Mouse (Mus musculus) right cerebral cortex, adult 2 months (tissue): ENCODE results near the gene Fam129b.

Experiments used
- DNase-seq, 2 experiments: peaks; one replicate each; pipeline ENCODE4 v3.0.0; 2021 to 2022; ENCODE audit warnings: low spot score in 2 of 2

The Fam129b gene

GRCm38 (mm10) chr2:32891278-32891677, 15.4 kb downstream of the Fam129b start:
- no peak for DNase-seq

DNA sequence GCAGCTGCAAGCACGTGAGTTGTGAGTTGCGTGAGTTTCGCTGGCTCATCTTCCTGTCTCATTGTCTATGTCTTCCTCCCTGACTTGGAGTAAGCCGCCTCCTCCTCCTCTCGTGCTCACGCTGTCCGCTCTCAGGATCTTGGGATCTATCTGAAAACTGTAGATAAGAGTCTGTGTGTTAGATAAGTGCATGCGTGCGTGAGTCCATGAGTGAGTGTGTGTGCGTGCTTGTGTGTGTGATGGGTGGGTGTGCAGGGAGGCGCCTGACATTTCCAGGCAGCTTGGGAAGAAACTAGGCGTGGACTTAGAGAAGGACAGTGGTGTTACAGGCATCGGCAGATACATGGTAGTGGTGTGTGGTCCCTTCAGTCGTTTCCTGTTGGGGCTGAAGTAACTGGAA, 16.6 kb downstream of the Fam129b start:
- DNase-seq: no peak

GRCm38 (mm10) chr2:32894097-32894496, 18.2 kb downstream of the Fam129b start:
- no peak for DNase-seq

DNA sequence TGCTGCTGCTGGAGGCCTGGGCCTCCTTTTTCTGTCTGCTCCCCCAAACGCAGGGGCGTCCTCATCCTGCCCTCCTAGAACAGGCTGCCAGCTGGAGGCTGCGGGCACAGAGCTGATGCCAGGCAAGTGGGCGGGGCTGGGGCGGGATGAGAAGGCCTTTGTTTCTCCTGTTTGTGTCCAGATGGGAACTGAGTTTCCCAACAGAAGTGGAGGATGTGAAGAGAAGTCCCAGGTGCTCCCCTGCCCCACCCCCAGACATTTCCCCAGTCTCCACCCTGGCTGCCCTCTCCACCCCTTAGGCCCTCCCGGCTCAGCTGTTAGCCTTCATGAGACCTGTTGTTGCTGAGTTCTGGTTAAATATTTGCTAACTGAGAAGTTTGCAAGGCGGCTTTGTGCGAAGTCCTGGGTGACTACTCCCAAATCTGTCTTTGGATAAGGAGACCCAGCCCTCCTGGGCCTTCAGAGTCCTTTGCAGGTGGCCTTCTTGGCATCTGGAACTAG, 19.7 kb downstream of the Fam129b start:
- DNase-seq: no peak

GRCm38 (mm10) chr2:32896507-32897147, 20.7 kb downstream of the Fam129b start:
- DNase-seq: peak in 1 of 2 experiments; percentile 57

GRCm38 (mm10) chr2:32898983-32899382, 23.1 kb downstream of the Fam129b start:
- DNase-seq: no peak

- peak in 1 of 2 experiments; percentile 53 for DNase-seq
These were observed 26.2 kb downstream of the Fam129b start for GRCm38 (mm10) chr2:32902126-32902525.

DNA sequence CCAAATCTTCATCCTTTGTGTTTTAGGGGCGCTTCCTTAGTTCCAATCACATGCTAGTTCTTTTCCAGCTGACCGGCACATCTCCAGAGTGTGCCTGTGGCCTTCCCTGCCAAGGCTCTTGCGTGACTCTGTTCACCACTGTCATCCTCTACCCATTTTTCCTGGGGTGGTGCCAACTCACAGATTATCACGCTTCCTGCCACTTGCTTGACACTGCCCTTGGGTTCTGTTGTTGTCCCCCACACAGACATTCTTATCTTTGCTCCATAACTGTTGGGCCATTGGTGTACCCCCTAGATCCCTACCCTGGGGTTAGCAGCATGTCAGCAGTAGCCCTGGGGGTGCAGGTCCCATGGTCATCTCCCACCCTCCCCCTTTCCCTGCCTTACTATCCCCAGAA, 27.6 kb downstream of the Fam129b start:
- no peak for DNase-seq

DNA sequence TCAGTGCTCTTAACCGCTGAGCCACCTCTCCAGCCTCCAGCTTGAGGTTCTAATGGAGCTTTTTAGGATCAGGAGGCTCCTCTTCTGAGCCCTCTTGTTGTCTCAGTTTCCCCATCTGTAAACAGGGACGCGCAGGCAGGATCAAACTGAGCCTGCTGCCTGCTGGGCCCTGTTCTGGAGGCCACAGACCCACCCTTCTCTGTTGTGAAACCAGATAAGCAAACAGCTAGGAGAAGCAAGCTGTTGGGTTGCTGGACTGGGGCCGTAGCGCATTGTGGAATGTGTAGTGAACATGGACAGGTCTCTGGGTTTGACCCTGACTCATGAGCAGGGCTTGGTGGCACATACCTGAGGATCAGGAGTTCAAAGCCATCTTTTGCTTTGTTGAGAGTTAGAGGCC, 28.7 kb downstream of the Fam129b start:
- DNase-seq: no peak

GRCm38 (mm10) chr2:32905297-32905696, 29.4 kb downstream of the Fam129b start:
- no peak for DNase-seq

DNA sequence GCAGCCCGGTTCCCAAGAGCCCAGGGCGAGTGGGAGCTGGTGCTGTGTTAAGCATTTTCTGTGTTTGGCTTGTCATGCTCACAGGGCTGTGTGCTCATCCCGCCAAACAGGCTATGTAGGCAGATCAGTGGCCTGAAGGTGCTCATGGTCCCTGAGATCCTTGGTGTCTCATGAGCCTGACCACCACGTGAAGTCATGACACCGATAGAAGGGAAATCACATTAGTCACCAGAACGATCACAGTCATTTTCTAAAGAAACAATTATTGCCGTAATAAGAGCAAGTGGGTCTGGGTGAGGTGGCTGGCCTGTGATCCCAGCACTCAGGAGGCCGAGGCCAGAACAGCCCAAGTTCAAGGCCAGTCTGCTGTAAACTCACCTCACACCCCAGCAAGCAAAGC, 31.5 kb downstream of the Fam129b start:
- DNase-seq: no peak

- DNase-seq: no peak
These were observed 32.4 kb downstream of the Fam129b start for GRCm38 (mm10) chr2:32908272-32908671.

- DNase-seq: no peak
These were observed 32.9 kb downstream of the Fam129b start for GRCm38 (mm10) chr2:32908796-32909195.

DNA sequence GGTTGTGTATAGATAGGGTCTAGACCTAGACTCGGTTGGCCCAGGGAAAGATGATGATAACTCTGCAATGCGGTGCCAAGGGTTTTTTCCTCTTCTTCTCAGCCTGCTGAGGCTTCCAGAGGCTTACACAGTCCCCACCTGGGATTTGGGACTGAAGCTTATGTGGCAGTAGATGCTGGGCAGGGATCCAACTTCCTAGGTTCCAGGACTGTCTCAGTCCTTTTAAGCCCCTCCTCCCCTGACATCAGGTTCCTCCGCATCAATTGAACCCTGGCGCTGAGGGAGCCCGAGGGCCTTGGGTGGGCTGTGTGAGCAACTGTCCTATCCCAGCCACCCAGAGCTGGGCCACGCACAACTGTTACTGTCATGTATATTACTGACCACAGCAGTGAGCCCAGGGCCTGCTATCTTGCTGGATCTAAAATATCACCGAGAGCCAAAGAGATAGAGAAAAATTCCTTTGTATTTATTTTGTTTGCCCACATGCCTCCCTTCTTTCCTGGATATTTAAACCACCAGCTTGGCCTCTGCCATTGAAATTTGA, 35.8 kb downstream of the Fam129b start:
- DNase-seq: no peak

DNA sequence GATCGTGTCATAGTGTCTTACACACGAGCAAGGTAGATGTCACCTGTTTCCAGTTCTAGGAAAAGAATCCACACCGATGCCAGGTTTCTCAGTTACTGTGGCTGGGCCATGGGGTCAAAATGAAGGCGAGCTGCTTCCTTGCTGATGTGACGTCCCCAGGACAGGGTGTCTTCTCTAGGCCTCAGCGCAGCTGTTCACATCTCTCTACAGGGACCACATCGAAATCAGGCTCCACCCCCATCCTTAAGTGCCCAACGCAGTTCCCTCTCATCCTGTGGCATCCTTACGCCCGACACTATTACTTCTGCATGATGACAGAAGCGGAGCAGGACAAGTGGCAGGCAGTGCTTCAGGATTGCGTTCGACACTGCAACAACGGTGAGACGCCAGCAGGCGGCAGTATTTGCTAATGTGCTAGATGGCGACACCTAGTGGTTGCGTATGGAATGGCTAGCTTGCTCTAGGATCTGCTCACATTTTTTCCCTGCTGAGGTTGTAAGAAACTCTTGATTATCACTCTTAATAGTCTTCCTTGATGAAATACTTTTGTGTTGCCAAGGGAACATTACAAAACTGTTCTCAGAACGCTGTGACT, 36.4 kb downstream of the Fam129b start:
- peak; percentile 86 to 87 for DNase-seq

GRCm38 (mm10) chr2:32914362-32914761, 38.4 kb downstream of the Fam129b start:
- no peak for DNase-seq

- DNase-seq: no peak
These were observed 39.0 kb downstream of the Fam129b start for GRCm38 (mm10) chr2:32914896-32915295.

GRCm38 (mm10) chr2:32917526-32917925, 41.6 kb downstream of the Fam129b start:
- peak; percentile 82 to 83 for DNase-seq

DNA sequence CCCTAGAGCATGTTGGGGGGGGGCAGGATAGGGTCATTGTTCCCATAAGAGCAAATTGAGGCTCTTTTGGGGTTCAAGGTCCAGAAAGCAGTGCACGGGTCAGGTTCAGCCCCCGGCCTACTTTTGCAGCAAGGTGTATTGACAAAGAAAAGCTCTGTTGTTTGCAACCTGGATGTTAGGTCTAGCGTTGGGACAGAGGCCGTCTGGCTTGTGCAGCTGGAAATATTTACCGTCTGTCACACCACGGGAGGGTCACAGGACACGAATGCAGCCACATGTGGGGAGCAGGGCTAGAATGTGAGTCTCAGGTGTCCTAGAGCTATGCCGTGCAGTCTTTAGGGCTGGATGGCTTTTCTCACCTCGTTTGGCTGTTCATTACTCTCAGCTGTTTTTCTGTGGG, 42.5 kb downstream of the Fam129b start:
- DNase-seq: no peak

DNA sequence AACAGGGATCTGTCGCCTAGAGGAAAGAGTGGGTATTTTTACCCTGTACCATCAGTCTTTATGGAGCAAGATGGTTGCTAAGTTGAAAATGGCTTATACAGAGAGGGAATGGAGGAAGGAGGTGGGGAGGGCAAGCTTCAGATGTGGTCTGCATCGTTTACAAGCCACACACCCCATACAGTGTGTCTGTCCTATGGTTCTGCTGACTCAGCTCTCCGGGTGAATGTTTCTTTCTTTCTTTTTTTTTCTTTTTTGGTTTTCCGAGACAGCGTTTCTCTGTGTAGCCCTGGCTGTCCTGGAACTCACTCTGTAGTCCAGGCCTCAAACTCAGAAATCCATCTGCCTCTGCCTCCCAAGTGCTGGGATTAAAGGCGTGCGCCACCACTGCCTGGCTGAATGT, 45.3 kb downstream of the Fam129b start:
- no peak for DNase-seq

- DNase-seq: no peak
These were observed 46.0 kb downstream of the Fam129b start for GRCm38 (mm10) chr2:32921801-32922380.

GRCm38 (mm10) chr2:32922564-32922963, 46.6 kb downstream of the Fam129b start:
- DNase-seq: no peak
